Mouse (Mus musculus) ES-CJ7 (cell line): ENCODE measurements at regions not wholly inside any gene's neighbourhood (a gene's known extent, or its start where the extent isn't known, plus 50 kb on each side); places are given as distances from the start of the nearest gene placed in this dataset.

Experiments
- DNase-seq: peaks from one replicate; pipeline ENCODE4 v3.0.0; 2011; ENCODE audit warnings: low read depth, low spot score

- no peak for DNase-seq
Measured at GRCm38 (mm10) chr15:27405721-27406161, 60.7 kb upstream of the Ank start.

DNA sequence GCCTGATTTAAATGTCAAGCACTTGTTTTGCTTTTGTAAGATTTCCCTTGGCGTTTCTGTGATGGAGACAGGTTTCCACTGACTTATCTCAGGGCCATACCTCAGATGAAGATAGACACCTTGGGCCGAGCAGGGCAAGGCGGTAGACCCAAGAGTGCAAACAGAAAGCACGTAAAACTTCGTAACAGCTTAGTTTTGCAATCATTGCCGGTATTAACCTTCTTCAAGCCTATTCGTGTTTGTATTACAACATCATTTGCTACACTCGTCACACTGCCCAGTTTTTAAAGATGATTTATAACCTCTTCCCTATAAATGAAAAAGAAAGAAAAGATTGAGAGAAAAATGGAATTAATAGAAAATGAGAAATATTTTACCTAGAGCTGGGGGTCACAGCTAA is 56.6 kb upstream of the Ank start:
- DNase-seq: no peak

DNA sequence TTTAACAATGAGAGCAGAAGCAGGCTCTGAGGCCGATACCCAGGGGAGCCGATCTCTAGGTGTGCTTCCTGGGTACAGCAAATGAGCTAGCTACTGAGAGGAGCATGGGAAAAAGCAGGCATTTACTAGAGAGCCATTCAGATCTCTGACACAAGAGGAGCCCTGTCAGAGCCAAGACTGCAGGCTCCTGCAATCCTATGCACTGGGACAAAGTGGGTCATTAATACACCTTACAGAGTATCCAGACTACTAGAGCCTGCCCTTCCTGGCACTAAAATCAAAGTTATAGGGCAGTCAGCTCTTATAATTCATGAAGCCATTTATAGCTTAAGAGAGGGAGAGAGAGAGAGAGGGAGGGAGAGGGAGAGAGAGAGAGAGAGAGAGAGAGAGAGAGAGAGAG is 54.2 kb upstream of the Ank start:
- DNase-seq: no peak

GRCm38 (mm10) chr15:27412761-27413160 is 53.7 kb upstream of the Ank start:
- DNase-seq: no peak

DNA sequence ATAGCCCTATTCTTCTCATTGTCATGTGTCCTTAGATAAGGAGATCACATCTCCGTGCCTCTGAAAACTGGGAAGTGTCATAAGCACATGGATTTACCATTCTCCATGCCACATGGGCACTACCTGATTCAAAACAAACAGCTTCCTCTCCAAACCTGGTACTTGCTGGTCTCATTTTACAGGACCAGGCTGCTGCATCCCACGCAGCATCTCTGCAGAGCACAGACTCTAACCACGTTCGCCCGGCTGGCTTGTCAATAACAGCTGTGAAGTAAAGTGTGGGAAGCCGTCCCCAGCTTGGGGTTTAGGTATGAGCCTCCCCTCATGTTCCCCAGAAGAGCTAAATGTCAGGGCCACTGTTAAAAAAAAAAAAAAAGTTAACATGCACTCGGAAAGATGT is 53.0 kb upstream of the Ank start:
- no peak for DNase-seq

DNA sequence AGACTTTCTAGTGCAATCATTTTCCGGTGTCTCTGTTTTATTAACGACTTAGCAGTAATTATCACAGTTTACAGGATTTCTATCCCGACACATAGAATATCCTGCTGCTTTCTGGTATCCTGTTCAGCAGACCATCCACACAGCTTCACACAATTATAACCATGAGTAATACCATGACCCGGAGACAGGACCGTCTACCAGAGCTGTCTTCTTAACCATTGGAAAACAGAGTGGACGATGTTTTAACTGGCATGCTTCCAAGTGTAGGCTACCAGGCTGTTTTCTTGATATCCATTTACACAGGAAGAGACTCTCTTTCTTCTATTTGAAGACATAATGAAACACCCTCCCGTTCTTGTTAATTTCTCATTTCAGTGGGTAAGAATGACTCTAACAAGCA is 51.7 kb upstream of the Ank start:
- no peak for DNase-seq
